Mouse (Mus musculus) lung, adult 2 months (tissue): ENCODE results near the gene Tmc5. TPM values are rescaled to one million over a fixed set of nuclear protein-coding genes. Genes with fewer than 3 reads are reported as not detected.

Experiments used
- DNase-seq: peaks from one replicate; pipeline ENCODE4 v3.0.0; 2022
- H3K4me1 ChIP-seq: fragments of 200-500 bp; 2 replicates; pipeline ENCODE4 v1.6.1; 2011; ENCODE audit warnings: low read length; ENCODE audit not compliant: control insufficient read depth, insufficient read depth
- H3K4me3 ChIP-seq: fragments of 200-500 bp; replicated peaks from 2 replicates; pipeline ENCODE3; 2011; ENCODE audit warnings: low read depth, mild to moderate bottlenecking, control low read depth, low read length; ENCODE audit errors: extremely low read depth
- CTCF ChIP-seq: fragments of 200-500 bp; IDR thresholded peaks from 2 replicates; pipeline ENCODE4 v1.5.1; 2011; ENCODE audit warnings: mild to moderate bottlenecking, low read length, control low read depth; ENCODE audit not compliant: insufficient read depth
- POLR2A ChIP-seq: fragments of 200-500 bp; IDR thresholded peaks from 2 replicates; pipeline ENCODE4 v1.6.1; 2011; ENCODE audit warnings: low read depth, mild to moderate bottlenecking, control low read depth, low read length, borderline replicate concordance; ENCODE audit errors: extremely low read depth
- WGBS: fragments of 180-500 bp; shearing (Covaris S2); methylation state at CpG from one replicate; pipeline ENCODE4 v1.1.7; 2018; 5-methylcytosine and 5-hydroxymethylcytosine counted together
- polyA plus RNA-seq: library from polyadenylated mRNA; depleted of rRNA; stranded (reverse); fragments of >200 nt; gene quantifications from 2 replicates; pipeline ENCODE4 v1.2.3, GENCODE M21; 2012

Tmc5 gene
- polyA plus RNA-seq, 1 experiment: 0.57 TPM

DNA sequence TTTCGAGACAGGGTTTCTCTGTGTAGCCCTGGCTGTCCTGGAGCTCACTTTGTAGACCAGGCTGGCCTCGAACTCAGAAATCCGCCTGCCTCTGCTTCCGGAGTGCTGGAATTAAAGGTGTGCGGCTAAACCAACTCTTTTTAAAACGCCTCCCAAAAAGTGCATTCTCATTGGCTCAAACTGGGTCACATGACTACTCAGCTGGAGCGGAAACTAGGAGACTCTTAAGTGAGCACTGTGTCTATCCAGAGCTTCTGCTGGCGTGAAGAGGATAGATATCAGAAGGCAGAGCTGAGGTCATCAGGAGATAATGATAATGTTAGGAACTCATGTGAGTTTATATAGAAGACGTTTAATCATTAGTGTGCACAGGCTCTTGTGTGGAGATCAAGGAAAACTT, 36.0 kb downstream of the Tmc5 start:
- TF ChIP-seq CTCF (no peak), POLR2A (no peak)
- H3K4me3 ChIP-seq: no peak overlapping the region
- H3K4me1 ChIP-seq: no peaks in the 10 kb centered on the region
- 74% methylated on average over 9 of the region's 9 CpGs for WGBS
- DNase-seq: no peak

DNA sequence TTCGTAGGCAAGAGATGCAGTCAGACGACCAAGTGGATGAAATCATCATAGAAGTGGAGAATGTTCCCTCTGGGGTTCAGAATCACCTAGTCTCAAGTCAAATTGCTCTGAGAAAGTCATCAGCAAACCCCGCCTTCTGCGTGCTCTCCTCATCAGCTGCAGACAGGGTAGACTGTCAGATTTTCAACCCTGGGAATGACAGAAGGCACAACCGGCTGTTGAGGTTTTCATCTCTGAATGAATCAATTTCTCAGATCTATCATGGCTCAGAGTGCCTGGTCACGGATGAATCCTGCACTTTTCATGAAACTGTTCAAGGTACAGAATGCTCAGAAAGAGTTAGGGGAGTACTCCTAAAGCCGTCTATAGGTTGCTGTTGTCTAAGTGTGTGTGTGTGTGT, 36.9 kb downstream of the Tmc5 start:
- Histone ChIP-seq H3K4me1 (no peaks in the 10 kb centered on the region), H3K4me3 (no peak overlapping the region)
- WGBS: 80% methylated on average over 7 of the region's 7 CpGs
- no peak for DNase-seq
- no peak for TF ChIP-seq POLR2A
- no peak for TF ChIP-seq CTCF

DNA sequence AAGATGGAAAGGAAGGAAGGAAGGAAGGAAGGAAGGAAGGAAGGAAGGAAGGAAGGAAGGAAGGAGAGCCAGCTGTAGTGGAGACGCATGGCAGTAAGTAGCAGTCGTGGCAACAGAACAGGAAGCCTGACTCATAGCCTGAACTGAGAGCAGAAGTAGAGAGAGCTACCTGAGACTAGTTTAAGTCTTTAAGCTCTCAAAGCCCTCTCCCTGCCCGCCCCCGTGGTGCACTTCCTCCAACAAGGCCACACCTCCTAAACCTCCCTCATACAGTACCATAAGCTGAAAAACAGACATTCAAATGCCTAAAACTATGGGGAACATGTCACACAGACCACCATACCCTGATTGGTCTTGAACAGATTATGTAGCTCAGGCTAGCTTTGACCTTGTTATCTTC, 40.4 kb downstream of the Tmc5 start:
- no peak for TF ChIP-seq POLR2A
- TF ChIP-seq CTCF: no peak
- no peak for DNase-seq
- no peaks in the 10 kb centered on the region for H3K4me1 ChIP-seq
- no peak overlapping the region for H3K4me3 ChIP-seq
- 27% methylated on average over 4 of the region's 4 CpGs for WGBS

DNA sequence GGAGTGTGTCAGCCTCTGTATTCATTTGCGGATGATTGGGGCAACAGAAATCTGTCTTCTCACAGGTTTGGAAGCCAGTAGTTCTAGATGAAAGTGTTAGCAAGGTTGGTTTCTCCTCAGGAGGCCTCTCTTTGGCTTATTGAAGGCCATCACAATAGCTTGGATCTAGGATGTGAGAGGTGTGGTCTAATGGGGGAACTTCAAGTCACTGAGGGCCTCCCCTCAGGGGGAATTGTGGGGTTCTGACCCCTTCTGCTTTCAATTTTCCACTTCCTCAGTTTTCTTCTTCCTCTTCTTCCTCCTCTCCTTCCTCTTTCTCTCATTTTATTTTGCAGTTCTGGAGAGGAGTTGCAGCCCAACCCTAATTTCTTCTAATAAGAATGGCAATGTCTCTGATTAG, 49.1 kb downstream of the Tmc5 start:
- no peaks in the 10 kb centered on the region for H3K4me1 ChIP-seq
- DNase-seq: no peak
- TF ChIP-seq CTCF (no peak), POLR2A (no peak)
- H3K4me3 ChIP-seq: no peak overlapping the region
- 88% methylated on average over 1 of the region's 1 CpGs for whole genome bisulfite sequencing

DNA sequence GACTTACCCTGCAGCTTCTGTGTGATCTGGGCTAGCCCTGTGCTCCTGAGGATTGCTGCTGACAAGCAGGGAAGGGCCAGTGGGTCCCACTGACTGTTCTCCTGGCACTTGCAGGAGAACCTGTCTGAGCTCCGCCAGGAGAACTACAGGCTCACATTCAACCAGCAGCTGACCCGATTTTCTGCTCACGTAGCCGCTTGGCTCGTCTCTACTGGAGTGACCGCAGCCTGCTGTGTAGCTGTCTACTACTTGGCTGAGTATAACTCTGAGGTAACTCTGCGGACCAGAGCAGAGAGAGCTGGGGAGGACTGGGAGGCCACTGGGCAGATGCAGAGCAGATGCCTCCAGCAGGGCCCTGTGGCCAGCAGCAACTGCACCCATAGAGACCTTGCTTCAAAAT, 52.2 kb downstream of the Tmc5 start:
- Histone ChIP-seq H3K4me3 (no peak overlapping the region), H3K4me1 (no peaks in the 10 kb centered on the region)
- 82% methylated on average over 7 of the region's 7 CpGs for WGBS
- TF ChIP-seq CTCF (no peak), POLR2A (no peak)
- DNase-seq: no peak

DNA sequence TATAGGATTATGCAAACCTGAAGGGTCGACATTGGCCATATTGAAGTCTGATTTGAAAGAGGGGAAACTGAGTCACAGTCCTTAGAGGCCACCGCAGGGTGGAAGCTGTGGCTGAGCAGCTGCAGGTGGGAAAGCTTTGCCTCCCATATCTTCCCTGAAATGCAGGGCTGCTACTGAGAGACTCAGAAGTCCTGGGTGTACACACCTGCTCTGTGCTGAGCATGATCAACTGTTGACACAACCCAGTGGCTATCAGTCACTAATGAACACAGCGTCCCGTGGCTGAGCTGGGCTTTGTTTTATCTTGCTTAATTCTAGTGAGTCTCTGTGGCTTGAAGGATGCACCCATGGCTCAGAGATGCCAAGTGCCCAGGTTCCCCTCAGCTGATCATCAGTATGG, 53.0 kb downstream of the Tmc5 start:
- 69% methylated on average over 4 of the region's 4 CpGs for WGBS
- TF ChIP-seq CTCF (no peak), POLR2A (no peak)
- no peak for DNase-seq
- Histone ChIP-seq H3K4me1 (no peaks in the 10 kb centered on the region), H3K4me3 (no peak overlapping the region)

DNA sequence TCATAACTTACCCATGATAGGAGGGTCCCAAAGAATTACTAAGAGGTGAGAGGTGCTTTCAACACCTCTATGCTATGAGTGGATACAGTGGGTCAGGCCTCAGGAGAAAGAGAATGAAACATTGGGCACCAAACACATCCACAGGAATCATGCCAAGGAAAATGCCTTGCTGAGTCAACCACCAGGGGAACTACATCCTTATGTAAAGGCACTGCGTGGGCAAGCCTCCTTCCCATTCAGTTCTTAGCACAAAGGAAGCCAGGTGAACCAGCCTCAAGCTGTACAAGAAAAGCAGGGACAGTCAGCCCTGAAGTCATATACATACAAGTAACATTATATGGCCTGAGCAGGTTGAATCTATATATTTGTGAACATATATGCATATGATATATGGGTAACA, 53.8 kb downstream of the Tmc5 start:
- DNase-seq: no peak
- Histone ChIP-seq H3K4me1 (no peaks in the 10 kb centered on the region), H3K4me3 (no peak overlapping the region)
- TF ChIP-seq POLR2A (no peak), CTCF (no peak)
- WGBS: 84% methylated on average over 1 of the region's 1 CpGs

DNA sequence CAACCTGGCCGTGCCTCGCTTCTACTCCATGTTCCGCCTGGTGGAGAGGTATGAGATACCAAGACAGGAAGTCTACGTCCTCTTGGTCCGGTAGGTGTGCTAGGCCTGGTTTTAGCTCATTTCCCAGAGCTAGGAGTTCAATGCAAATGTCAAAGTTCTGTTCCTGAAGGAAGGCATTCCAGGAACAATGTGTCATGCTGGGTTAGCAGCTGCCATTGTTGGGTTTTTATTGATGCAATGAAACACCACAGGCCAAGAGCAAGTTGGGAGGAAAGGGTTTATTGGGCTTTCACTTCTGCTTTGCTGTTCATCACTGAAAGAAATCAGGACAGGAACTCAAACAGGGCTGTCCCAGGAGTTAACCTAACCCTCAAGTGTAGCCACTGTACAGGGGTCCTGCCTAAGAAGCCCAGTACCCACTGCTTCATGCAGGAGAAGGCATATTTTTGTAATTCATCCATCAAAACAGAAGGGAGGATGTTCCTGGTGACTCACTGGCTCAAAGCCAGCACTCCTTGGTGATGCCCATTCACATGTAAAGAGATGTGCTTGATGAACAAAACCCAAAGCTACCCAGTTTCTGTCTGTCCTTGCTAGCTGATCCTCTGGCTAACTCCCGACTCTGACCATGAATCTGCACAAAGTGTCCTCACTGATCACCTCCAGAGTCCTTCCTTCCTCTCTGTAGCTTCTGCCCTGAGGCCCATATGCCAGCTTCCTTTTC, 55.6 kb downstream of the Tmc5 start:
- DNase-seq: no peak
- Histone ChIP-seq H3K4me3 (no peak overlapping the region), H3K4me1 (no peaks in the 10 kb centered on the region)
- 85% methylated on average over 6 of the region's 6 CpGs for WGBS
- TF ChIP-seq CTCF (no peak), POLR2A (no peak)

DNA sequence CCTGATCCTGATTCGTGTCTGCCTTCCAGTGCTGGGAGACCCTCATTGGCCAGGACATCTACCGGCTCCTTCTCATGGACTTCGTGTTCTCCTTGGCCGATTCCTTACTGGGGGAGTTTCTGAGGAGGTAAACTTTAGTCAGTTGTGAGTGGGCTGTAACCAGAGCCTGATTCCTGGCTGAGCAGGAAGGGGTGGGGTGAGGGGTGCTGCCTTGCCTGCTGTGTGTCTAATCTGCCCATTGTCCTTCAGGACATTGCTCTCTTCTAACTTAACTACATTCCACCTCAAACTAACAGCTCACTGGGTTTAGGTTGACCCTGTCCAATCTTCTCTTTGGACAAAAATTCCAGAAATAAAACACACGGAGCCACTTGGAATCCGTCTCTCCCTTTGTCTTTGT, 59.6 kb downstream of the Tmc5 start:
- Histone ChIP-seq H3K4me3 (no peak overlapping the region), H3K4me1 (no peaks in the 10 kb centered on the region)
- TF ChIP-seq POLR2A: no peak
- TF ChIP-seq CTCF: no peak
- no peak for DNase-seq
- WGBS: 47% methylated on average over 6 of the region's 6 CpGs

DNA sequence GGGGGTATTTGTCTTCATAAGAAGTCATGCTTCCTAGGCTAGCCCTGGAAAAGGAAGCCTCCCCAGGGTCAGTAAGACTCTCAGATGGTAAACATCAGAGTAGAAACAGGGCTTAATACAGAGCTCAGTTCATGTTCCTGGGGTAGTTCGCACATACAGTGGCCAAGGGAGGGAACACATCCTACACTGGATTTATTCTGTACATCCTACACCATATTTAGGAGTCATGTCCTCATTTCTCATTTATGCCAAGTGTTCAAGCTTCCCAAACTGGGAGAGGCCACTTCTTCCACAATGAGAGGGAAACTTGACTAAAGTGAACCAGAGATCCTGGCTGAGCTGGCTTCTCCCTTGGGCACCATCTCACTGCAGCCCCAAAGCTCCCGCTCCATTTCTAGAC, 70.7 kb downstream of the Tmc5 start:
- 89% methylated on average over 2 of the region's 2 CpGs for WGBS
- no peaks in the 10 kb centered on the region for H3K4me1 ChIP-seq
- TF ChIP-seq CTCF (no peak), POLR2A (no peak)
- H3K4me3 ChIP-seq: no peak overlapping the region
- DNase-seq: no peak
